Comparison of ENCODE assay signal across 22 mouse cellular contexts in genomic region chr10:40467912-40468254, GRCm38 (mm10).
"Had no signal": no experiment of that assay in that cellular context is flagged by ENCODE, and none has a peak within 500 bp of the region (broad histone marks: within the 10 kb centered on the region; RNA-seq: fewer than 3 reads in every experiment).

No protein-coding gene starts in this region.

- H3K4me2 ChIP-seq: intestine, embryonic 15.5 days; limb, embryonic 12.5 days; limb, embryonic 15.5 days; liver, embryonic 11.5 days; midbrain, embryonic 12.5 days; midbrain, embryonic 15.5 days; neural tube, embryonic 12.5 days; neural tube, embryonic 15.5 days; stomach, embryonic 15.5 days had no signal

- H3K27ac ChIP-seq: intestine, embryonic 15.5 days; kidney, postnatal 0 days; limb, embryonic 12.5 days; limb, embryonic 15.5 days; liver, embryonic 14.5 days; midbrain, embryonic 12.5 days; midbrain, embryonic 15.5 days; neural tube, embryonic 12.5 days; neural tube, embryonic 15.5 days; stomach, embryonic 15.5 days had no signal

- H3K4me1 ChIP-seq: intestine, embryonic 15.5 days; limb, embryonic 12.5 days; limb, embryonic 15.5 days; midbrain, embryonic 12.5 days; midbrain, embryonic 15.5 days; neural tube, embryonic 12.5 days; neural tube, embryonic 15.5 days; stomach, embryonic 15.5 days had no signal

- H3K36me3 ChIP-seq: intestine, embryonic 15.5 days; midbrain, embryonic 15.5 days; stomach, embryonic 15.5 days had no signal

- DNase-seq: kidney, adult 2 months; kidney, postnatal 25 days; layer of hippocampus, adult 9-11 months; retina, postnatal 1 day; right cerebral cortex, postnatal 25 days; spleen, adult 18-20 months; thymus, adult 2 months; thymus, postnatal 14 days; thymus, postnatal 4 days had no signal

- H3K27me3 ChIP-seq: intestine, embryonic 15.5 days; limb, embryonic 12.5 days; limb, embryonic 15.5 days; midbrain, embryonic 12.5 days; midbrain, embryonic 15.5 days; neural tube, embryonic 12.5 days; neural tube, embryonic 15.5 days; stomach, embryonic 15.5 days had no signal

- H3K9ac ChIP-seq: intestine, embryonic 15.5 days; limb, embryonic 12.5 days; limb, embryonic 15.5 days; liver, embryonic 14.5 days; liver, postnatal 0 days; midbrain, embryonic 12.5 days; midbrain, embryonic 15.5 days; neural tube, embryonic 12.5 days; neural tube, embryonic 15.5 days; stomach, embryonic 15.5 days had no signal

- ATAC-seq: intestine, embryonic 15.5 days; liver, postnatal 0 days; midbrain, embryonic 15.5 days had no signal

- H3K9me3 ChIP-seq: intestine, embryonic 15.5 days; limb, embryonic 12.5 days; limb, embryonic 15.5 days; midbrain, embryonic 12.5 days; midbrain, embryonic 15.5 days; neural tube, embryonic 12.5 days; neural tube, embryonic 15.5 days; stomach, embryonic 15.5 days had no signal

- H3K4me3 ChIP-seq: intestine, embryonic 15.5 days; layer of hippocampus, adult 2 months; limb, embryonic 12.5 days; limb, embryonic 15.5 days; midbrain, embryonic 12.5 days; midbrain, embryonic 15.5 days; neural tube, embryonic 12.5 days; neural tube, embryonic 15.5 days; stomach, embryonic 15.5 days had no signal
